Comparison of ENCODE assay signal across 9 mouse cellular contexts in the genomic region with DNA sequence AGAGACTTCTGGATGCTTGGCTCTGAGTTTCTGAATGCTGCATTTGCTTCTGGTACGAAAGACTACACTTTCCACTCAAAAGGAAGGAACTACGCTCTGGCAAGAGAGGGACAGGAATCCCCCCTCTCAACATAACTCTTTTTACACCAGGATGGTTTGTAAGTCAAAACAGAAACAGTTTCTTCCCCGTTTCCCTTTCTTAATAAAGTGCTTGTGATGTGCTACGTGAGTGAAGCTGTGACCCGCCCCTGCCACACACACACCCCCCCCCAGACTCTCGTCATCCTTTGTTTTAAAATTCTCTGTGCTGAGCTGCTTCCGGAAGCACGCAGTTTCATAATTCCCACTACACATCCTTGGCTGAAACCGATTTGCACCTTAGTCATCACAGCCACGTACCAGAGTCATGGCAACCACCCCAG. TPM values are rescaled to one million over a fixed set of nuclear protein-coding genes. Genes with fewer than 3 reads are reported as not detected.
DNase-seq lines count a peak whose midpoint lies in the region; ATAC-seq lines count a peak whose summit lies in the region.
"Had no signal": no experiment of that assay in that cellular context is flagged by ENCODE, and none has a peak within 500 bp of the region (broad histone marks: within the 10 kb centered on the region; RNA-seq: fewer than 3 reads in every experiment).

No protein-coding gene starts in this region.

- H3K9me3 ChIP-seq in heart, embryonic 12.5 days (replicated peaks), result no peaks in the 10 kb centered on the region
- H3K9me3 ChIP-seq in midbrain, embryonic 11.5 days (ENCODE audit: control insufficient read depth, low read length), result no peaks in the 10 kb centered on the region
- no peaks in the 10 kb centered on the region for H3K9me3 ChIP-seq in midbrain, embryonic 13.5 days
- no peaks in the 10 kb centered on the region for H3K9me3 ChIP-seq in intestine, embryonic 15.5 days
- no peaks in the 10 kb centered on the region for H3K9me3 ChIP-seq in stomach, embryonic 14.5 days (ENCODE audit: control insufficient read depth, low read depth, low read length)

- H3K4me3 ChIP-seq in heart, embryonic 12.5 days, result no peak overlapping the region
- H3K4me3 ChIP-seq in midbrain, embryonic 11.5 days (ENCODE audit: low read depth, low read length), result no peak overlapping the region
- H3K4me3 ChIP-seq in midbrain, embryonic 13.5 days (replicated peaks), result no peak overlapping the region
- H3K4me3 ChIP-seq in intestine, embryonic 15.5 days (replicated peaks), result no peak overlapping the region
- no peak overlapping the region for H3K4me3 ChIP-seq in stomach, embryonic 14.5 days (ENCODE audit: low read depth, low read length)

- WGBS in heart, embryonic 12.5 days, result 71% methylated on average over 10 of the region's 10 CpGs
- WGBS in midbrain, embryonic 11.5 days, result 78% methylated on average over 10 of the region's 10 CpGs
- 66% methylated on average over 10 of the region's 10 CpGs for WGBS in midbrain, embryonic 13.5 days
- 52% methylated on average over 10 of the region's 10 CpGs for WGBS in intestine, embryonic 15.5 days
- 53% methylated on average over 10 of the region's 10 CpGs for WGBS in stomach, embryonic 14.5 days

- no peak overlapping the region for H3K4me2 ChIP-seq in heart, embryonic 12.5 days
- H3K4me2 ChIP-seq in midbrain, embryonic 11.5 days, result no peak overlapping the region
- no peak overlapping the region for H3K4me2 ChIP-seq in midbrain, embryonic 13.5 days (replicated peaks)
- H3K4me2 ChIP-seq in intestine, embryonic 15.5 days (replicated peaks), result 0 out of 2 replicates have a peak overlapping the region, but pooled peaks have one; percentile 26
- H3K4me2 ChIP-seq in stomach, embryonic 14.5 days (replicated peaks; ENCODE audit: low read depth, low read length), result 0 out of 2 replicates have a peak overlapping the region, but pooled peaks have one; percentile 8

- peak; percentile 94 for DNase-seq in heart, adult 11 months
- peak; percentile 56 for DNase-seq in midbrain, embryonic 11.5 days (ENCODE audit: low spot score, missing footprints)
- no peak for DNase-seq in cerebellum, postnatal 14 days
- DNase-seq in layer of hippocampus, adult 18-20 months (ENCODE audit: low spot score in 2 of 2), result no peak

- H3K36me3 ChIP-seq in heart, embryonic 12.5 days, result no peaks in the 10 kb centered on the region
- no peaks in the 10 kb centered on the region for H3K36me3 ChIP-seq in midbrain, embryonic 11.5 days (ENCODE audit: control insufficient read depth, insufficient read depth, low read length)
- H3K36me3 ChIP-seq in midbrain, embryonic 13.5 days, result no peaks in the 10 kb centered on the region
- no peaks in the 10 kb centered on the region for H3K36me3 ChIP-seq in intestine, embryonic 15.5 days
- H3K36me3 ChIP-seq in stomach, embryonic 14.5 days (ENCODE audit: control insufficient read depth, insufficient read depth, low read length), result no peaks in the 10 kb centered on the region

- ATAC-seq in heart, embryonic 12.5 days (ENCODE audit: insufficient number of reproducible peaks, low FRiP score), result no peak
- ATAC-seq in midbrain, embryonic 11.5 days (ENCODE audit: low FRiP score), result no peak
- ATAC-seq in midbrain, embryonic 13.5 days, result no peak
- no peak for ATAC-seq in intestine, embryonic 15.5 days
- no peak for ATAC-seq in stomach, embryonic 14.5 days (ENCODE audit: insufficient number of reproducible peaks, insufficient read depth, low FRiP score, low read depth)

- H3K27ac ChIP-seq in heart, embryonic 12.5 days (ENCODE audit: poor library complexity, severe bottlenecking), result no peak overlapping the region
- no peak overlapping the region for H3K27ac ChIP-seq in midbrain, embryonic 11.5 days (ENCODE audit: low read depth, low read length)
- no peak overlapping the region for H3K27ac ChIP-seq in midbrain, embryonic 13.5 days
- H3K27ac ChIP-seq in intestine, embryonic 15.5 days, result no peak overlapping the region
- no peak overlapping the region for H3K27ac ChIP-seq in stomach, embryonic 14.5 days (ENCODE audit: low read length)

- H3K9ac ChIP-seq in heart, embryonic 12.5 days, result no peak overlapping the region
- no peak overlapping the region for H3K9ac ChIP-seq in midbrain, embryonic 11.5 days (ENCODE audit: low read length)
- no peak overlapping the region for H3K9ac ChIP-seq in midbrain, embryonic 13.5 days (replicated peaks)
- no peak overlapping the region for H3K9ac ChIP-seq in intestine, embryonic 15.5 days
- H3K9ac ChIP-seq in stomach, embryonic 14.5 days (replicated peaks; ENCODE audit: low read depth, low read length), result no peak overlapping the region

- no peaks in the 10 kb centered on the region for H3K27me3 ChIP-seq in heart, embryonic 12.5 days (replicated peaks)
- H3K27me3 ChIP-seq in midbrain, embryonic 11.5 days (ENCODE audit: control insufficient read depth, insufficient read depth, low read length), result no peaks in the 10 kb centered on the region
- no peaks in the 10 kb centered on the region for H3K27me3 ChIP-seq in midbrain, embryonic 13.5 days
- no peaks in the 10 kb centered on the region for H3K27me3 ChIP-seq in intestine, embryonic 15.5 days (replicated peaks)
- H3K27me3 ChIP-seq in stomach, embryonic 14.5 days (ENCODE audit: control insufficient read depth, insufficient read depth, low read length), result no peaks in the 10 kb centered on the region

- H3K4me1 ChIP-seq in heart, embryonic 12.5 days (replicated peaks), result peaks cover 13% of the 10 kb centered on the region
- no peaks in the 10 kb centered on the region for H3K4me1 ChIP-seq in midbrain, embryonic 11.5 days (ENCODE audit: control insufficient read depth, insufficient read depth, low read length)
- no peaks in the 10 kb centered on the region for H3K4me1 ChIP-seq in midbrain, embryonic 13.5 days (replicated peaks)
- no peaks in the 10 kb centered on the region for H3K4me1 ChIP-seq in intestine, embryonic 15.5 days (replicated peaks)
- H3K4me1 ChIP-seq in stomach, embryonic 14.5 days (ENCODE audit: control insufficient read depth, insufficient read depth, low read length), result no peaks in the 10 kb centered on the region

RNA-seq across cellular contexts. Expression of a gene that starts 56.6 kb away (rescaled TPM):
- 0.55 and 0.56 TPM in 2 replicates for polyA plus RNA-seq in heart, embryonic 12.5 days (2016; fragmentation: Nextera tagmentation; extraction: Ambion mirVana)
- polyA plus RNA-seq in midbrain, embryonic 11.5 days (2014; fragmentation: Nextera tagmentation; extraction: Ambion mirVana), result 0.57 and 1.2 TPM in 2 replicates
- 2.5 and 2.6 TPM in 2 replicates for polyA plus RNA-seq in midbrain, embryonic 13.5 days (2015; fragmentation: Nextera tagmentation; extraction: Ambion mirVana)
- 0.54 and 0.68 TPM in 2 replicates for polyA plus RNA-seq in intestine, embryonic 15.5 days (2015; fragmentation: Nextera tagmentation; extraction: Ambion mirVana)
- 0.75 and 1.3 TPM in 2 replicates for polyA plus RNA-seq in stomach, embryonic 14.5 days (2014; fragmentation: Nextera tagmentation; extraction: Ambion mirVana)
- 10 to 100 TPM; 11.1 to 12.8 TPM for total RNA-seq in layer of hippocampus, adult 18-20 months (2021)
- total RNA-seq: monocyte, adult 5-6 weeks had no signal

Comparison
In these comparisons a context has a peak if more than half of its experiments do, and no peak if none do; other contexts are left out.
1. DNase-seq: peak in heart, adult 11 months (single experiment) and midbrain, embryonic 11.5 days (single experiment); none in cerebellum, postnatal 14 days (0 of 2) and layer of hippocampus, adult 18-20 months (0 of 2).
2. H3K4me2 ChIP-seq: peak in intestine, embryonic 15.5 days (single experiment) and stomach, embryonic 14.5 days (single experiment); none in heart, embryonic 12.5 days (single experiment), midbrain, embryonic 11.5 days (single experiment) and midbrain, embryonic 13.5 days (single experiment).